Mouse (Mus musculus): ENCODE measurements around the gene Olfr1420. TPM values are rescaled to one million over a fixed set of nuclear protein-coding genes. Genes with fewer than 3 reads are reported as not detected.

Gene Olfr1420
- polyA plus RNA-seq (2012; rRNA removed) = not detected in 2 replicates

DNA sequence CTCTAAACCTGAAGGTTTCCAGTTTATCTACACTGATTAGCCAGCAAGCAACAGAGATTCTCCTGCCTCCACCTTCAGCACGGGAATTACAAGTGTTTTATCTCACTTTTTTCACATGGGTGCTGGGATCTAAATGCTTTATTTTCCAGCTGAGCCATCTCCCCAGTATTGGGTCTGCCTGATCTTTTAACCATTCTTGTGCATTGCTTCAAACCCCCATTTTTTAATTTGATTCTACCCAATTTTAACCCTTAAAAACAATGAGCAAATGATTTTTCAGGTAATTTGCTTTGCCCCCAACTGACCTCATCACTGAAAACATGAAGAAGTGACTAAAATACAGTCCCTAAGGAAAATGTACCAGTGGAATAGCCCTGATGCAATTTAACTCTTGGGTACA is at the start of gene Olfr1420:
Olfr1420 (plus strand) TSS at position 301 of the 400 bp plus-strand sequence.

GRCm38 (mm10) chr19:11839119-11839518 is 47.2 kb upstream of the Olfr1420 start, which contains the start of gene Olfr1417:
TSS of gene Olfr1417 (minus strand) at chr19:11839219.

GRCm38 (mm10) chr19:11860966-11861365 is 25.4 kb upstream of the Olfr1420 start, which contains the start of gene Olfr1418:
TSS of gene Olfr1418 (minus strand) at chr19:11861066.

GRCm38 (mm10) chr19:11875006-11875405 is 11.4 kb upstream of the Olfr1420 start, which contains the start of gene Olfr1419:
TSS of gene Olfr1419 (minus strand) at chr19:11875106.

GRCm38 (mm10) chr19:11912037-11912532 is 25.7 kb downstream of the Olfr1420 start, which contains the start of gene Patl1:
TSS of gene Patl1 (plus strand) at chr19:11912399.

Other genes starting within 250 kb of the Olfr1420 start
- gene Ms4a3, start 245.7 kb upstream of the Olfr1420 start, polyA plus RNA-seq (2012; rRNA removed) = not detected in 2 replicates
- not detected in 2 replicates for gene Oosp2, start 226.0 kb upstream of the Olfr1420 start, polyA plus RNA-seq (2012; rRNA removed)
- gene Oosp1, start 195.4 kb upstream of the Olfr1420 start, polyA plus RNA-seq (2012; rRNA removed) = not detected in 2 replicates
- not detected in 2 replicates for gene Oosp3, start 189.5 kb upstream of the Olfr1420 start, polyA plus RNA-seq (2012; rRNA removed)
- 631 and 840 TPM in 2 replicates for gene Gif, start 139.0 kb upstream of the Olfr1420 start, polyA plus RNA-seq (2012; rRNA removed)
- 3.0 and 4.0 TPM in 2 replicates for gene Mrpl16, start 116.2 kb upstream of the Olfr1420 start, polyA plus RNA-seq (2012; rRNA removed)
- gene Stx3, start 67.2 kb upstream of the Olfr1420 start, polyA plus RNA-seq (2012; rRNA removed) = 7.2 and 10.5 TPM in 2 replicates
- gene Olfr1417, start 47.3 kb upstream of the Olfr1420 start, polyA plus RNA-seq (2012; rRNA removed) = not detected in 2 replicates
- not detected in 2 replicates for gene Olfr1418, start 25.5 kb upstream of the Olfr1420 start, polyA plus RNA-seq (2012; rRNA removed)
- gene Olfr1419, start 11.5 kb upstream of the Olfr1420 start, polyA plus RNA-seq (2012; rRNA removed) = not detected in 2 replicates
- 3.5 and 5.7 TPM in 2 replicates for gene Patl1, start 25.8 kb downstream of the Olfr1420 start, polyA plus RNA-seq (2012; rRNA removed)
- gene Osbp, start 79.4 kb downstream of the Olfr1420 start, polyA plus RNA-seq (2012; rRNA removed) = 3.5 and 5.6 TPM in 2 replicates
- gene Olfr1423, start 154.8 kb downstream of the Olfr1420 start, polyA plus RNA-seq (2012; rRNA removed) = not detected in 2 replicates
- not detected in 2 replicates for gene Olfr1424, start 176.1 kb downstream of the Olfr1420 start, polyA plus RNA-seq (2012; rRNA removed)
- gene Olfr1425, start 191.2 kb downstream of the Olfr1420 start, polyA plus RNA-seq (2012; rRNA removed) = not detected in 2 replicates
- not detected in 2 replicates for gene Olfr1426, start 205.4 kb downstream of the Olfr1420 start, polyA plus RNA-seq (2012; rRNA removed)
- gene Olfr1427, start 216.8 kb downstream of the Olfr1420 start, polyA plus RNA-seq (2012; rRNA removed) = not detected in 2 replicates
- not detected in 2 replicates for gene Olfr1428, start 229.3 kb downstream of the Olfr1420 start, polyA plus RNA-seq (2012; rRNA removed)
- not detected in 2 replicates for gene Olfr76, start 236.6 kb downstream of the Olfr1420 start, polyA plus RNA-seq (2012; rRNA removed)